Mouse (Mus musculus) ovary, postnatal 10 days (tissue): ENCODE measurements around the gene Dnajc6.

ENCODE experiments used
- DNase-seq: peaks from one replicate; pipeline ENCODE4 v3.0.0; 2022; ENCODE audit warnings: low spot score

Dnajc6 gene

DNA sequence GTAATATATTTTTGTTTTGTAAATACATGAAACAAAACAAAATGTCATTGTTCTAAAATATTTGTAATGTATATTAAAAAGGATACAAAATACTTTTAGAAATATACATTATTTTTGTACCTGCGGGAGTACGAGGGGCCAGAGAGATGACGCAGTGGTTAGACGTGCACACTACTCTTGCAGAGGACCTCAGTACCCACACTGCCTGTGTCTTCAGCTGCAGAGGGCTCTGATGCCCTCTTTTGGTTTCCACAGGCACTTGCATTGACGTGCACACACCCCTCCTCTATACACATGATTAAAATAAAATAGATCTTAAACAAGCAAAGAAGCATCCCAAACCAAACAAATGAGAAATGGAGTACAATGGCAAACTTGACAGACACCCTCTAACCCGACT, 146.3 kb downstream of the Dnajc6 start:
- no peak for DNase-seq

DNA sequence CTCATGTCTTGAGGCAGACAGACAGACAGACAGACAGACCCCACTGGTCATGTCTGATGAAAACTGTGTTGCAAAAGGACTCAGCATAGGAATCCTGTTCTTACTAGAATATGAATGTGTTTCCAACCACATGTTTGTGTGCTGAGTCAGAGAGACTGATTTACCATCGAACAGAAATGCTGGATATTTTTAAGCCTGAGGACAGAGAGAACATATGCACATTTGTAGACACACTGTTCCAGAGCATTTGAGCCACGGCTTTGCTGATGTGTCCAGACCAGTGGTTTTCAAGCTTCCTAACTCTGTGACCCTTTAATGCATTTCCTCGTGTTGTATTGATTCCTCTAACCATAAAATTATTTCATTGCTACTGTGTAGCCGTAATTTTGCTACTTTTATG, 146.8 kb downstream of the Dnajc6 start:
- DNase-seq: no peak

DNA sequence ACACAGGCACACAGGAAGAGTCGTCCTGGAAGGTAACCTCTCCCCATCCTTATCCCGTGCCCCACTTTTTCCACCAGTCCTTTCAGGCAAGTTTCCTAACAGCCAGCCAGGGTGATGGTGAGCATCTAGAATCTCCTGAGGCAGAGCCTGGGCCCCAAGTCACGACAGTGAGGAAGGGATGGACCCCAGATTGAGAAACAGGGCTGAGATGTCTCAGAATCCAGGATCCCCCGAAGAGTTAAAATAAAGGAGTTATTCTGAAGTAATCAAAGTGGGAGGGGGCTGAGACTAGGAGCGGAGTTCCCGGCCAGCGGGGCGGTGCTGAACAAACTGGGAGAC, 150.4 kb downstream of the Dnajc6 start:
- DNase-seq: no peak

DNA sequence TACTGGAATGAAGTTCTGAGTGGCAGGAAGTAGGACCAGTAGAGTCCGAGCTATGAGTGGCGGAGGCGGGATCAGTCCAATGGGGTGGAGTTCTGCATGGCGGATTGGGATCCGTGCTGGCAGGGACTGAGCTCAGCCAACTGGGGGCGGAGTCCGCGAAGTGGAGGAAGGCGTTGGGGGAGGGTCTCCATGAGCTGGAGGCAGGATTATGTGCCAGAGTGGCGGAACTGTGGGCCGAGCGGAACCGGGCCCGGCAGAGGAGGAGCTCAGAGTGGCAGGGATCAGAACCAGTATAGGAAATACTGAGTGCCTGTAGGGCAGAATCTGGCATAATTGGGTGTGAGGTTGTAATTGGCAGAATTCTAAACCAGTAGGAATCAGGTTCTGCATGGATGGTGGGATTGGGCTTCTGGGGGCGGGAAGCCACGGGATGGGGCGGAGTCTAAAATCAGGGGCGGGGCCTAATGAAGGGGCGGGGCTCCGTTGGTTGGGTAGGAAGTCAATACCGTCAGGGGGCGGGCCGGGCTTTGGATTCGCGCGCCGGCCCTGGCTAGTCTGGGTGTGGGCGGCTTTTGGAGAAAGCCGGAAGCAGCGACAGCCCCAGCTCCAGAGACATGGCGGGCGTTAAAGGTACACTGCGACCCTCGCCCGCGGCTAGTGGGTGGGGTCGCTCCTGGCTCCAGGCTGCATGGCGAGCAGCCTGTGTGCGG, 150.9 kb downstream of the Dnajc6 start, which contains the start of gene Leprot:
TSS of gene Leprot (plus strand) at position 523 of the 710 bp plus-strand sequence.
- DNase-seq: peak; percentile 99

DNA sequence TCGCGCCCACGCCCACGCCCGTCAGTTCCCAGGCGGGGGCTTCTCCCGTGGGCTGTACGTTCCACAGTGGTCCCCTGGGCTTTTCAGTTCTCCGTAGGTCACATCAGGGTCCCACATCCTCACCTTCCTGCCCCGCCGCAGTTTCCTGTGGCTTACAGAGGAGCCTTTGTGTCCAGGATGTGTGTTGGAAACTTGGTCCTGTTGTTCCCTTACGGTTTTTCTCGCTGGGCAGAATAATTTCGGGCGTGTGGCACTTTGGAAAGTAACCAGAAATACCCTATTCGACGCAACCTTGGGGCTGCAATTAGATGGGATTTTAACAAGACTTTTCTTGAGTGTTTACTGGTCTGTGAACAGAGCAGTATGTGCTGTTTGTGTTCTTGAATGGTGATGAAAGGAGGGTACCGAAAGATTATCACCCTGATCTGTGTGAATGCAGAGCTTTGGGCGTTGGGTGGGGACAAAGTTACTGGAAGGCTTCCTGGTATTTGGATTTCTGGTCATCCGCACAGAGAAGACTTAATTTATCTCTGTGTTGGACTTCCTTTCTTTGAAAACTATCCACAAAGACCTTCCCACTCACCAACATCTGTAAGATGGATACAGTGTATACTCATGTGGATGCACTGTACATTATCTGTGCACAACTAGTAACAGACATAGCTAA, 151.7 kb downstream of the Dnajc6 start:
- DNase-seq: peak; percentile 32

DNA sequence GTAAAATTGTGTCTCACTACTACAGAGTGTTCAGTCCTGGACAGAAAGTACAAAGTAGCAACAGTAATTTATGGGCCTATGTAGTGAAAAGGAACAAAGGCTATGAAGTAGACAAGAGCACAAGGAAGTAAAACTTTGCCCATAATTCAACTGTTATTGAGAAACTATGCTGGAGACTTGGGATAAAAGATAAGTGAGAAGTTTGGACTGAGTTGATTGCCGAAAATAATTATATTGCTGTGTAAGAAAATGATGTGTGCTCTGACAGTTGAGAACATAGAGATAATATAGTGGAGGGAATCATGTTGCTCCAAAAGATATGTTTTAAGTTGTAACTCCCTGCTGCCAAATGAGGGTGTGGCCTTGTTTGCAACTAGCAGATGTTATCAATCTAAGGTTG, 152.3 kb downstream of the Dnajc6 start:
- no peak for DNase-seq

DNA sequence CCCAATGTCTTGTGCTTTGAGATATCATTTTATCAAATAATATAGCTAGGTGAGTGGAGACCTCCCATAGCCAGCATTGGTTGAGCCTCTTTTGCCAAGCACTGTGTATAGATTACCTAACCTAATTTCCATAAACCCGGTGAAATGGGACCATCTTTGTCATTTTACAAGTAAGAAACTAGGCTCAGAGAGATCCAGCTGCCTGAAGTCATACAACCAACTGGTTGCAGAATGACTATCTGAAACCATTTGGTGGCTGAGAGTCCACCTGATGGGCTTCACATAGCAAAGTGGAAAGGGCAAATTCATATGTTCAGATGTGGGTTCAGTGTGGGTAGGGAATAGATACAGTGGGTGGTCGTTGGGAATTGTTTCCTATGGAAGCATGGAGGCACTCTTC, 154.5 kb downstream of the Dnajc6 start:
- DNase-seq: no peak

DNA sequence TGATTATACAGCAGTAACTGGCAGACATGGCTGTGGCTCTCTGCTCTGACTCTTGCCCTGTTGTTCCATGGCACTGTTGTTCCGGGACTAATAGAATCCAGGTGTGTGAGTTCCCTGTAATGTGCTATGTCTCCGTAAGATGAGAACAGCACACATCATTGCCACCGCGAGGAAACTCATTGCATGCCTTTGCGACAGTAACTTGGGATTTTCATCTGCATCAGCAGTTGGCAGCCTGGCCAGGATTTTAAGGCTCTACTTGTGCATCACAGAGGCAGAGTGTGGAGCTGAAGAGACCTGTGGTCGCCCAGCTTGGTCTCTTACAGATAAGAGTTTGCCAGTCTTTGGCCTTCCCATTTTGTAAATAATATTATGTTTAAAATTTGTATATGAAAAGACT, 157.8 kb downstream of the Dnajc6 start:
- no peak for DNase-seq

DNA sequence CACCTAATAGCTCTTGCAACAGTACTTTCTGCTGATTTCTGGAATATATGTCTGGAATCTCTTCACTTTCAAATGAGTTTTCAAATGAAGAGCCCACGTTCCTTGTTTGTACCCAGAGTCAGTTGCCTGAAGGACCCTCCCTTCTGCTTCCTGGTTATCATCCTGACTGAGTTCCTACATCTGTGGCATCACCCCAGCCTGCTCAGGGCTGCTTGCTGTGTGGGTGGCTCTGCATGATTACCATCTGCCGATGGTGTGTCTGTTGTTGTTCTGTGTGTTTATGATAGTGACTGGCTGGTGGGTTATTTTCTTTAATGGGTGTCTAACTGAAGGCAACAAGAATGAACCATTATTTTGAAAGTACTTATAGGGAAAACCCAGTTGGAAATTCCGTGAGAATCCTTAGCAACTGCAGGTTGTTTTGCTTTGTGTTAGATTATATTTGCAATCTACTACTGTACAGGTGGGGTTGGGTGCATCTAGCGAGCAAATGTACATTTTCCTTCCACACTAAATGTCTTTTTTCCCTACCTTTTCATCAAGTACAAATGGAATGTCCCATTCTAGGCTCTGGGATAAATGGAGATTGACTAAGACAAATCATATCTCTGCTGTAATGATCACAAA, 158.5 kb downstream of the Dnajc6 start:
- DNase-seq: no peak

DNA sequence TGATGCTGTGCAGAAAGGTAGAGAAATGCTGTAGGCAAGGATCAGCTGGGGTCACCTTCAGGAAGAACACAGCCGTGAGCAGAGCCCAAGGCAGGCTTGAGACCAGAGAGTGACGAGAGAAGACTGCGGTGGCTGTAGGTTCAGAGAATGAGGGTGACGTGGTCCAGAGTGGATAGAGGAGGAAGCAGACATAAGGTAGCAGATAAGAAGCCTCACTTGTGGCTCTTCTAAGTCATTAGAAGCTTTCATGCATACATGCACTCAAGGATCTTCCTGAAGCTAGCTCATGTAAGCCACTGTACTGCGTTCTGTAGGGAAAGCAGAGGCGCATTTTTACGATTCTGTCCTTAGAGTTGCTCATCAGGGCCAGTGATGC, 159.0 kb downstream of the Dnajc6 start:
- no peak for DNase-seq

DNA sequence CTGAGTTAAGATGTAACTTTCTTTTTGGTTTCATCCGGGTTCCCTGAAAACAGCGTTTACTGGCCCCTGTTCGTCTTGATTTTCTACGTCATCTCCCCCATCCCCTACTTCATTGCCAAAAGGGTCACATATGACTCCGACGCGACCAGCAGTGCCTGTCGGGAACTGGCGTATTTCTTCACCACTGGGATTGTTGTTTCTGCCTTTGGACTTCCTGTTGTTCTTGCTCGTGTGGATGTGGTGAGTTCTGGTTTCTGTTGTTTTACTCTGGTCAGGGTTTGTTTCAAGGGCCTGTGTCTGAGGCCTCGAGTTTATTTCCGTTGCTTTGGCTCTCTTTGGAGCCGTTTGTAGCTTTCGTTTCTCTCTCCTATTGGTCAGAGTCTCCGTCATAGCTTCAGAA, 159.6 kb downstream of the Dnajc6 start:
- DNase-seq: no peak

DNA sequence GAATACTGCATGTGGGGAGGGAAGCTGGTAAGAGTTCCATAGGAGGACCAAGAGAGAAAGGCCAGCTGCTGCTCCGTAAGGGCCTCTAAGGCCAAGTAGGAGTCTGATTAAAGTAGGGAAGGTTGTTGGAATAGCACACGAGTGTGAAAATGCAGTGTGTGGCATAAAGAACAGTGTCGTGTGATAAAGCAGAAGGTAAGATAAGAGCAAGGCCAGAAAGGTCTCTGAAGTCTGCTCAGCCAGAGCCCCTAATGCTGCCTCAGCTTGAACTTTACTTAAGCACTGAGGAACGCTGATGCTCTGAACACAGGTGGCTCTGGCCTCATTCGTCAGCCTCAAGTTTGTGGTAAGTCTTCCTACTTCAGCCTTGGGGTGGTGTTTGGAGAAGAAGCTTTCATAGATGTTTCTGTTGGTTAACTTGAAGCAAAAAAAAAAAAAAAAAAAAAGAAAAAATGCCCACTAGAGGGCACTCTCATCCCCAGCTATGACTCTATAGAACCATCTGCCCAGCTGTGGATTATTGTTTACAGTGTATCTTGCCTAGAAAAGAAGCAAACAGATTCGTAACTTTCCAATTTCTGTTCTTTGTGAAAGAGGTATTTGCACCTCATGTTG, 160.6 kb downstream of the Dnajc6 start:
- no peak for DNase-seq

DNA sequence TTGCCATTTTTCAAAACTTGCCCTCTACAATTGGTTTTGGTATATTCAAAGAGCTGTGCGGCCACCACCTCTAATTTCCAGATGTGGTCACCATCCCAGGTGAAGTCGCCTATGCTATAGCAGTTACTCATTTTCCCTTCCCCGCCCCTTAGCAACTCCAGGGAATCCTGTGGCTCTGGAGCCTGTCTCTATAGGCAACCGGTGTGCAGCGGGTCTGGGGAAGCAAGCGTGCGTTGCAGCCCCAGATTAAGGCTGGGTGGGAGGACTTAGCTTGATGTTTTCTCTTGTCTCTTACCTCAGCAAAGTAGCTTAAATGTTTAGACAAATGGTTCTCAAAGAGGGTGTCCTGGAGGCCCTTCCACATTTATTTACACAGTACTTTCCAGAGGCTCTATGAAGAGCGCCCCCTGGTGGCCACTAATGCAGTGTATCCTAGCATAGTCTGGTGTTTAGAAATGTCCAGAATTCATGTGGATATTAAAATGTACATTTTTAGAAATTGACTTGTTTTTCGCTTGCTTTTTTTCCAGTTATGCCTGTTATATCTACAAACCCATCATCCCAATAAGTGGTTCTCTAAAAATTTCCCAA, 167.8 kb downstream of the Dnajc6 start:
- DNase-seq: no peak

DNA sequence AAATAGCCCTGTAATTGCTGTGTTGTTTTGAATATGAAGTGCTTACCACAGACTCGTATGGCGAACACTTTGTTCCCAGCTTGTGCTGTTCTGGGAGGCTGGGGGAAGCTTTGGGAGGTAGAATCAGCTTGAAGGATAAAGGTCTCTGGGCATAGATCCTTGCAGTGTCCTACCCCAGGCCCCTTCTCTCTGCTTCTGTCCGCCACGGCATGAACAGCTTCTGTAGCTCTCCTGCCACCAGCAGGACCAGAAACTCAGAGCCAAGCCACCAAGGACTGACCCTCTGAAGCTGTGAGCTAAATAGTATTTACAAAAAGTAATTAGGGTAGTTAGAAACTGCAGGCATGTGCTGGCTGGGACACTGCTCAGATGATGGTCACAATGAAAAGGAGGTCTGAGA, 168.3 kb downstream of the Dnajc6 start:
- no peak for DNase-seq

DNA sequence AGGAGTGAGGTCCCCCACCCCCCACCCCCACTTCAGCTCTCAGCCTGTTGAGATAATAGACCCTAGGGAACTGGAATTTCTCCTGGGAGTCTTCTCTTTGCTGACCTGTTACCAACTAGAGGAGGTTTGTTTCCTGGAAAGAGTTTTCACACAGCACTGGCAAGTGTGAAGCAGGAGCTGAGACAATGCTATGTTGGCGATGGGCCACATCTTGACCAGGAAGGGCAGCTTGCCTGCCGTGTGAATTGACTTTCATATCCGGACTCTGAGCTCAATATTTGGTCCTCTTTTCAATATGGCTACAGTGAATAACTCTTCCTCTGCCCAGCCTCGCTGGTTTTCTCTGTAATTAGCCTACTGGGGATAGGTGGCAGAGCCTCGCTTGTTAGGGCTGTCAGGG, 172.7 kb downstream of the Dnajc6 start:
- no peak for DNase-seq

DNA sequence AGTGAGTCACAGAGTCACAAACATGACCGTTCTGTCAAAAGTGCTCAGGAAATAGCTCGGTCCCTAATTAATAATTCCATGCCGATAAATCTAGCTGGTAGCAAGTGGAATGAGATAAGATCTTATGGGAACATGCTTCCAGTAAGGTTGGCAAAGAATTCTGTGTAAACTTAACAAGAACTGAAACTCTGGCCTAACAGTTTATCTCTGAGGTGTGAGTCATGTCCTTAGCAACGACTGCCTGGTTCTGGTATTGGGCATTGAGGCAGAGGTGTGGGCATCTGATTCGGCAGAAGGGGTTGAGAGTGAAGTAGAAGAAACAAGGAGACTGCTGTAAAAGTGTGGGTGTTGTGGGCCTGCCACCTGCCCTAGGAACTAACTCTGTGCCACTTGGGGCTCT, 173.4 kb downstream of the Dnajc6 start:
- no peak for DNase-seq

DNA sequence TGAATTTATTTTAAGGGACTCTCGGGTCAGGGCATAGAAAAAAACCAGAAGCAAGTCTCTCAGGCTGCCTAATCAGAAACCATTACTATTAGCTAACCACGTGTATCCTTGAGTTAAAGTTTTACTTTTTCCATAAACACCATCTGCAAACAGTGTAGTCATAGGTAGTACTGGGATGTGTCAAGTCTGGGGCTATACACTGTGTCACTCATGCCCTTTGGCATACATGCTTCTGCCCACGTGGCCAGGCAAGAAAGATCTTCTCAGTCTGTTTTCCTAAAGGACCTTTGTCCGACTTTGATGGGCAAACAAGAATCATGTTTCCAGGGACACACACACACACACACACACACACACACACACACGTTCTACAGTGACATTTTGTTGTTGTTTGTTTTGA, 178.3 kb downstream of the Dnajc6 start:
- DNase-seq: no peak

DNA sequence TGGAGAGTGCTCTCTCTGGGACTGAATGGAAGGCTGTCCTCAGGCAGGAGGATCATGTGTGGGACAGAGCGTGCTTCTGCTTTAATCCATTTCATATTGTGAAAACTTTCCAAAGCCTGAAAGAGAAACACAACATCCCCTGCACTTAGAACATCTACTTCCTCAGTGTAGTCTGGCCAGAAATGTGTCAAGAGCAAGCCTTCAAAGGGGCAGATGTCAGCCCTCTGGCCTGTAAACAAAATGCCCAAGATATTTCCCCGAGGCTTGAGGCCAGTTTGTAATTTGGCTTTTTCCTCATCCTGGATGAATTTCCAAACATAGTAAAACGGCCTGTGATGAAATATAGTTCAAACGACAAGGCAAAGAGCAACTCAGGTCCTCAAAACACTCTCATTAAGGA, 179.3 kb downstream of the Dnajc6 start:
- DNase-seq: no peak

DNA sequence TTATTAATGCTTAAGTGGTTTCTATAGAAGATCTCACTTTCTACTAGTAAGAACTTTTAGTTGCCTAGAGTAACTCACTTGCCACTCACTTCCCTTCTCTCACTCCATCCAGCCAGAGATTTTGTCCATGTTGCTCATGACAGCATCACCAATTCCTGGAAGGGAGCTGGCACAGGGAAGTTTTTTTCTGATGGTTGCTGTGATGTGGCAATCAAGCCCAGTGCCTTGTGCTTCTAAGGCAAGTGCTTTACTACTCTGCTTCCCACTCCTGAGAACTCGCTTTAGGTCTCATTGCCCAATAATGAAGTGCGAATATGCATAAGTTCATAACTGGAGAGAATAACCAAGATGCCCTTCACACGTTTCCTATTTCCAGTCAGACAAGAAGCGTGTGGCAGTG, 186.2 kb downstream of the Dnajc6 start:
- no peak for DNase-seq

DNA sequence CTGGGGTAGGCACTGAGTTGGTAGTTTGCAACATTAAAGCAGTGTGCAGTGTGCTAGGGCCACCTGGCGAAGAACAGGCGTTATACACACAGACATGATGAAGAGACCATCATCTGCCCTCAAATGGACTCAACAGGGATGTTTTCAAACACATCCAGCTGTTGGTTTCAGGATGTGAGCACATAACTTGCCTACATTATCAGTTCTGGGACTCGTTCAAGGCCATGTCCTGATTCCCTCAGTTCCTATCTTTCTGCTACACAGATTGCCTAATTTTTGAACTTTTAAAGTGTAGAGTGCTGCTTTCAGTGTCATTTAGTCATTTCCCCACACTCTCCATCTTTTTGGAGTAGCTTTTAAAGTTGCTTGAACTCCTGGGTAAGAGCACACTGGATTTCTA, 186.6 kb downstream of the Dnajc6 start:
- DNase-seq: no peak

DNA sequence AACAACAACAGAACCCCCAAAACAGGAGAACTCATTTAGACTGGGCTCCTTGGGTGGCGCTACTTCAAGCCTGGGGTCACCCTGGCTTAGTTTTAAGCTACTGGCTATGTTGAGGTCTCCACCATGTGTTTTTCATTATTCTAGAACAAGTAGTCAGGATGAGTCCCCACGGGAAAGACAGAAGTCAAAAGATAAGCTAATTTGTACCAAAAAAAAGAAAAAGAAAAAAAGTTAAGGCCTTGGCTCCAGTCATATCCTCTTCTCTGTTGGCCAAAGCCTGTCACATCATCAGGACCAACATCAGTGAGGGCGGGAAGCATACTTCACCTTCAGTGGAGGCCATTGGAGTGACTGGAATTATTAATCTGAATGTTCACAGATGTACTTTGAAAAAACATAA, 188.4 kb downstream of the Dnajc6 start:
- no peak for DNase-seq

DNA sequence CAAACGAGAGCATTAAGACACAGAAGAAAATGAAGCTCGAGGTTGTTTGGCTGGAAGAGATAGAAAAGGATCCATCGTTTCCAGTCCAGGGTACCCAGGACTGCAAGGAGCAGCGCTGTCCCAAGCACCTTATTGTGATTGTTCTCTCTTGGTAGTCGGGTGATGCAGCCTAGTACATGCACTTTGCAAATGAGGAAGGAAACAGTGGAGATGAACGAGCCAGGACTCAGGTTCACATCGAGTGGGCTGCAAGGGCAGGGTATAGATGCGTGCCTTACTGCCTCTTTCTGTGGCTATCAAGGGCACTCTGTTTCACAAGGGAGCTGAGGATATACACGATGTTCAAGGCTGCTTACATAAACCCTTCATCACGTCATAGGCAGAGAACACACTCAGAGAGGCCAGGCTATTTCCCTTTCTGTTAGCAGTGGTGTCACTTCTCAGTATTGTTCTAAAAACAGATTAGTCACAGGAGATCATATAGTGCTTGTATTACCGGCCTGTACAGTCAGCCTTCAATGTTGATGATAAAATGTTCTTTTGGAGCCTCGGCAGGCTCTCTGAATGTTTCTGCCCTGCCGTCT, 189.9 kb downstream of the Dnajc6 start:
- no peak for DNase-seq

DNA sequence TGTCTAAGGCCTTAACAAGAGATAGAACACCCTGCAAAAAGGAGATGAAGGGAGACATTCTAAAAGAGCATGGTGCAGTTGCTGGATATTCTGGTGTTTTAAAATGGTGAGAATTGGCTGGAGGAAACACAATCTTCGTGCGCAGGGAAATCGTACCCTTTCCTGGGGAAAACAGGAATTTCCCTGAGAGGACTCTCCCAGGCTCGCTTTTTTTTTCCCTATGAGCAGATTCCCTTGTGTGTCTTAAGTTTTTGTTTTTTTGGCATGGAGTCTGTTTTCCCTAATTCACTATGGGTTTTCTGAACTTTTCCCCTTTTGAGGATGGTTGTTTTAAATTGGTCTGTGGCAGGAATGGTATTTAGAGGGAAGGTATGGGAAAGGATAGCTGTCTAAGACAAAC, 192.8 kb downstream of the Dnajc6 start:
- no peak for DNase-seq
